Mouse (Mus musculus) common myeloid progenitor, adult 5-6 weeks (primary cell): Measurements from ENCODE around the gene Blvrb. TPM values are rescaled to one million over a fixed set of nuclear protein-coding genes. Genes with fewer than 3 reads are reported as not detected.
A peak's percentile ranks its signal among the peaks of the same experiment; 100 is the strongest.
"Not testable (repeated sequence)": the region's sequence is repeated elsewhere in the genome, so short reads cannot be mapped to it uniquely, and the experiment has no call there.

ENCODE experiments used
- ATAC-seq: replicated peaks from 2 replicates; pipeline ENCODE4 v1.8.0; 2016; ENCODE audit warnings: low read depth, mild to moderate bottlenecking, moderate TSS enrichment, inconsistent platforms; ENCODE audit not compliant: poor library complexity, severe bottlenecking
- total RNA-seq: library from RNA; stranded (forward); fragments of 200-1000, 187-1606 nt; gene quantifications from 2 replicates; pipeline ENCODE4 v1.2.3, GENCODE M21; 2017

Blvrb gene
- total RNA-seq, 1 experiment from 2014 or later, result 78.0 TPM

DNA sequence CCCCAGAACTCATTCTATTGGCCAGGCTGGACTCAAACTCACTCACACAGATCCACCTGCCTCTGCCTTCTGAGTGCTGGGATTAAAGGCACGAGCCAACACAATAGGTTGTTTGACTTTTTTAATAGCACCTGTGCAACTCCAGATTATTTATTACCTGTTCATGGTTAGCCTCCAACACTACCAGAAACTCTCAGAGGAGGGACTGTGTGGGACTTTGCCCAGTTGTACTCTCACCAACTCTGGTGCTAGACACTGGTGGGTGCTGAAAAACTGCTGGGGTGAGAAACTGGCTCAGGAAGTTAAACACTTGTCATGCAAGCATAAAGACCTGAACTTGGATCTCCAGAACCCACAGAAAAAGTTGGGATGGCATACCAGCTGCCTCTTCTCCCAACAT, 32.0 kb downstream of the Blvrb start:
- no peak for ATAC-seq

DNA sequence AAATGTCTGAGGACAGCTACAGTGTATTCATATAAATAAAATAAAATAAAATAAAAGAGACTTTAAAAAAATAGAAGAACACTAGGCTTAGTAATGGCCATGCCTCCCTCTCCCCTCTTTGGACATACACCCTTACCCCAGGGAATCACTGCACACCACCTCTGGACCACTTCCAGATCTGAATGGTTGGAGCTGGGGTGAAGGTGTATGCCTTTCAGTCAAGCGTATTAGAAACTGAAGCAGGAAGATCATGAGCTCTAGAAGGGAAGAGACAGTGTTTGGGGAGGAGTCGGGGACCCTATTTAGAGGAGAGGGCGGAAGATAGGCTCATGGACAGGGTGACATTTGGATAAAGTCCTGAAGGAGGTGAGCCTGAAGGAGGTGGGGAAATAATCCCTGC, 32.7 kb downstream of the Blvrb start:
- no peak for ATAC-seq

DNA sequence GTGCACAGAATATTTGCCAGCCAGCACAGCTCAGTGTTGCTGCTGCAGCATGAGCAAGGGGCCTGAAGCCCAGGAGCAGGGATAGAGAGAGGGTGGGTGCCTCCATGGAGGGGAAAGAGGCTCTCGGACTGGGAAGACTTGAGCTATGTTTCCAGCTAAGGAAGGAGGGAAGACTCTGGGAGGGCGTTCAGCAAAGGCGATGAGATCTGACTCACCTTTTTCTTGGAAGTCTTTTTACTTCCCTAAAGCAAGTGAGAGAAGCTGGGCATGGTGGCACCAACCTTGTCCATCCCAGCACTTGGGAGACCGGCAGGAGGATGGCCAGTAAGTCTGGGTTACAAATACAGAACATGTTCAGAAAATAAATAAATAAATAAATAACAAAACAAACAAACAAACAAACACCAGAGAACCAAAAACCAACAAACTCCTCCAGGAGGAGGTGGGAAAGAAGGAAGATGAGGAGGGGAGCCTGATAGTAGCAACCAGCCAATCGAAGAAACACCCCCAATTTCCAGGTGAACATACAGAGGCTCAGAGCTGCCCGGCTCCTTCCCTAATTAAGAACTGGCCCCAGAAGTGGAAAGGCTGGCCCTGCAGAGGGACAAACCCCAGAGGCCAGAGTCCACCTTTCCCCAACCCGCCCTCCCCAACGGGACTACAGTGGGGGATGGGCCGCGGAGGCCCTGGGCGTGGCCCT, 33.3 kb downstream of the Blvrb start:
- no peak for ATAC-seq

DNA sequence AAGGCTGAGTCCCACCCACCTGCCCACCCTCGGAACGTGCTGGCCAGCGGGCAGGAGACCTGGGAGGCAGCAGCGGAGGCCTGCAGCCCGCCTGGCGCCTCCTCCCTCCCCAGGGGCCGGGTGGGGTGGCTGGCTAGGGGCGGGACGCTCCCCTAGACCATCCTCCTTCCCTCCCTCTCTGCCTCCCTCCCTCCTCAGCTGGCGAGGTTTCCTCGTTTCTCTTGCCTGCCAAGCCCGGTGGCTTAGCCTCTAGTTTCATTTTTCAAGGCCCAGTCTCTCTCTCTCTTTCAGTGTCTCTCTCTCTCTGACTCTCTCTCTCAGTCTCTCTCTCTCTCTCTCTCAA, 33.8 kb downstream of the Blvrb start:
- peak; percentile 86 for ATAC-seq

DNA sequence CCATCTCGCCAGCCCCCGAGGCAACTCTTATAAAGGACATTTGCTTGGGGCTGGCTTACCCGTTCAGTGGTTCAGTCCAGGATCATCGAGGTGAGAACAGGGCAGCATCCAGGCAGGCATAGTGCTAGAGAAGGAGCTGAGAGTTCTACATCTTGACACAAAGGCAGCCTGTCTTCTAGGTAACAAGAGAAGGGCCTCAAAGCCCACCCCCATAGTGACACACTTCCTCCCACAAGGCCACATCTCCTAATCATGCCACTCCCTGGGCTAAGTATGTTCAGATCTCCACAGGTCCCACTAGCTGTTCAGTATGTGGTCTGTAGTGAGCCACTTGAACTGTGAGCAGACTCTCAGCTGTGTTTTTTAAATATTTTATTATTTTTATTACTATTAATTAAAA, 36.1 kb downstream of the Blvrb start:
- ATAC-seq, result no peak

DNA sequence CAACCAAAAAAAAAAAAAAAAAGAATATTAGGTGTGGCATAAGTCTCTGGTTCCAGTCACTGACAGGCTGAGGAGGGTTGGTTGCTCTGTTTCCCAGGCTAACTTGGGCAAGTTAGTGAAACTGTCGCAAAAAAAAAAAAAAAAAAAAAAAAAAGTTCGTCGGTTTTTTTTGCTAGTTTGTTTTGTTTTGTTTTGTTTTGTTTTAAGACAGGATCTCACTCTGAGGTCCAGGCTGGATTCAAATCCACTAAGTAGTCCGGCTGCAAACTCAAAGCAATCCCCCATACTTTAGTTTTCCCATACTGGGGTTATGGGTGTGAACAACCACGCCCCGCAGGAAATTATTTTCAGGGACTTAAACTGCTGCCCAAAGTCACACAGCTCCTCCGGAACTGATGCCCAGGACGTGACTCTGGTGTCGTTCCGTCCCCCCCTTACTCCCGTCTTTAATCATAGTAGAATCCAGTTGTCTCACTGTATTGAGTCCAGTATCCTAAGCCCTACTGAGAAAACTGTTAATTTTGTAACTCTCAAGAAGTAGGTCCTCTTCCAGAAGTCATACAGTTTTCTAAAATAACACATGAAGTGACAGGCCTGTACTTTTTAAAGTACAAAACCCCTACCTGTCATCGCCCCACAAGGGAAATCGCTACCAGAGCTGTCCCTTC, 38.5 kb downstream of the Blvrb start:
- peak; percentile 19 for ATAC-seq

DNA sequence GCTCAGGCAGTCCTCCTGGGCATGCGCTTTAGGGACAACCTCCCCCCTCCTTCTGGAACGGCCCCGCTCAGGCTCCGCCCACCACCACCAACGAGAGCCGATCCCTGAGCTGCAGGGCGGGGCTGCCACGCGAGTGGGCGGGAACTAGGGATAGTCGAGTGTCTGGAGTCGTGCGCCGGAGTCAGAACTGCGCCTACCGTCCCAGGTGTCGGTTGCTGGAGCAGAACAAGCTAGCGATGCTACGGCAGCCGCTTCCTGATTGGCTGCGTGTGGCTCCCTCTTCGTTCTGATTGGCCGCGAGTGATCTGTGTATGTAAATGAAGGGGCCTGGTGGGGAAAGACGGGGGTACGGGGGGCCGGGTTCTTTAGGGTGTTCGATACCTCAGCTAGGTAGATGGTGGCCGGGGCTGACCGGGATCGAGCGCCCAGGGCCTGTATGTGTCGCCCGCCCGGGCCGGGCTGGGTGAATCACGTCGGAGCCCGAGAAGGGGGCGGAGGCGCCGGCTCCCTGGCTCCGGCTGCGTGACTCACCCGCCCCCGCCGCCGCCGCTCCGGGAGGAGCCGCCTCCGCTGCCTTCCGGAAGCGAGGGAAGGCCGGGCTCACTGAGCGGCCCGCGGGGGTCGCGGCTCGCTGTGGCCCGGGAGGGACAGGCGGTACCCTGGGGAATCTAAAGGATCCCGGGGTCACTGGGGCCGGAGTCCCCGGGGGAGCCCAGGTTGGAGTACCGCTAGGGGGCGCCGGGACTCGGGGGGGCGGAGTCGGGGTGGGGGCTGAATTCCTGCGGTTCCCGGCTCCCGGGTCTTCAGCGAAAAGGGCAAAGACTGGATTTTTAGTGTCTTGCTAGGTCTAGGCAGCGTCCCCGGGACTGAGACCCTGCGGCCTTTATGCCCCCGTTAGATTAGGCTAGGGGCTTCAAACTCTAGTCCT, 39.3 kb downstream of the Blvrb start, which contains the start of gene Sertad1:
Gene Sertad1 (plus strand): TSS at position 141 of the 928 bp plus-strand sequence.
- ATAC-seq, result peak; percentile 72

DNA sequence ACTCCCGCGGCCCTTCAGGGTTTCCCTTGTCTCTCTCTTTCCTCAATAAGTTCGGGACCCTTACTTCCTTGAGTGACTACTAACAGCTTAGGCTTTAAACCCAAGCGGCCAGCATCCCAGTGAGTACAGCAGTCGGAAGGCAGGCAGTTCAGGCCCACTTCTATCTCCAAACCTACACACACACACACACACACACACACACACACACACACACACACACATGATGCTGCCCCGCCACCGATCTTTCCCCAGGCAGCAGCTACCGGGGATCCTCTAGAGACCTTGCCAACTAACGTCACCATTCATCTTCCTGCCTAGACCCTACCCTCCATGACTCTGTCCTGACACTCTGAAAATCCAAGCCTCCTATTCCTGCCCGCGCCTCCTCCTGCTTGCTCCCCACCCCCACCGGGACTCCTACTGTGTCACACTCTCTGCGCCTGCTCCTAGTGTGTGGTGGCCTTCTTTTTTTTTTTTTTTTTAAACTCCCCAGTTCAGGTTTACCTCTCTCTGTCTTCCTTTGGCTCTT, 40.0 kb downstream of the Blvrb start:
- ATAC-seq, result no peak

DNA sequence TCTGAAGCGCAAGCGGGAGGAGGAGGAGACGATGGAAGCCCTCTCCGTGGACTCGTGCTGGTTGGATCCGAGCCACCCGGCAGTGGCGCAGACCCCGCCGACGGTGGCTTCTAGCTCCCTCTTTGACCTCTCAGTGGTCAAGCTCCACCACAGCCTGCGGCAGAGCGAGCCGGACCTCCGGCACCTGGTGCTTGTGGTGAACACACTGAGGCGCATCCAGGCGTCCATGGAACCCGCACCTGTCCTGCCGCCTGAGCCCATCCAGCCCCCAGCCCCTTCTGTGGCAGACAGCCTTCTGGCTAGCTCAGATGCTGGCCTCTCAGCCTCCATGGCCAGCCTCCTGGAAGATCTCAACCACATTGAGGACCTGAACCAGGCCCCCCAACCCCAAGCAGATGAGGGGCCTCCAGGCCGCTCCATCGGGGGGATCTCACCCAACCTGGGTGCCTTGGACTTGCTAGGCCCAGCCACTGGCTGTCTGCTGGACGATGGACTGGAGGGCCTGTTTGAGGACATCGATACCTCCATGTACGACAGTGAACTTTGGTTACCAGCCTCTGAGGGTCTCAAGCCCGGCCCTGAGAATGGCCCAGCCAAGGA, 41.6 kb downstream of the Blvrb start:
- no peak for ATAC-seq

DNA sequence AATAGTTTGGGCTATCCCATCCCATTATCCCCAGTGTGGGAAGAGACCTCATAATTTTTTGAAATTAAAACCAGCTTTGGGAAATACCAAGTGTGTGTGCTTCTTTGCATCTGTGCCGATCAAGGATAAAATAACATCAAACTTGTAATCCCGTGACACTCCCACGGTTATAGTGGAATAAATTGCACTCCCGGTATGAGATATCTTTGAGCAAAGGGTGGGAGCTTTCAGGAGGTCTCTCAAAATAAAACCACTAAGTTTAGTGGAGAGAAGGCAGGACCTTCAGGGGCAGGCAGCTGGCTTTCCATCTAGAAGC, 42.4 kb downstream of the Blvrb start:
- ATAC-seq, result no peak

DNA sequence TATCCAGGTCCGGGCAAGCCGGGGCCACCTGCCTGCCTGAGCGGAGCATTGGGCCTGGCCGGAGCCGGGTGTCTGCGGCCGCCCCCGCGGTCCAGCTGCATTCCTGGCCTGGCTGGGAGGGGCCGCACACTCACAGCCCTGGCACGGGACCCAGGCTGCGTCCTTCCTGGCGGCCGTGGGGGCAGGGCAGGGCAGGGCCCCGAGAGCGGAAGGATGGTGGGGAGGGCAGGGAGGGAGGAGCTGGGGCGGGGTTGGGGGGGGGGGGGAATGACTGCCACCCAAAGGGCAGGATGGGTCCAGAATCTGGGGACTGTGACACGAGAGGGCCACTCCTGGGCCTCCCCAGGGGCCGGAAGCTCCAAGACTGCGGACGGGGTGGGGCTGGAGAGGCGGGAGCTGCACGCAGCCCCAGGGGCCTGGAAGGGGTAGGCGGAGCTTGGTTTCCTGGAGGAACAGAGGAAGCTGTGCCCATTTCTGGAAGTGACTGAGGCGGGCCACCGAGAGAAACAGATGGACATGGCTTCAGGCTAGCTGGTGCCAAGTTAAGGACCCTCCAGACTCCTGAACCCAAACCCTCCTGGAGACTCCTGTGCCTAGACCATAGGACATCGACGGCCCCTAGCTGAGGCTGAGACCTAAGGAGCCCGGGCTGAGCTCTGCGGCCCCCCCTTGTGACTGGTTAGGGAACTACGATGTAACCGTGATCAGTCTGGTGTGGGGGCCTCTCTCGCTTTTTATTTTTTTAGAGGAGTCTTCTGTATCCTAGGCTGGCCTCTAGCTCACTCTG, 43.0 kb downstream of the Blvrb start:
- ATAC-seq, result peak; percentile 61

DNA sequence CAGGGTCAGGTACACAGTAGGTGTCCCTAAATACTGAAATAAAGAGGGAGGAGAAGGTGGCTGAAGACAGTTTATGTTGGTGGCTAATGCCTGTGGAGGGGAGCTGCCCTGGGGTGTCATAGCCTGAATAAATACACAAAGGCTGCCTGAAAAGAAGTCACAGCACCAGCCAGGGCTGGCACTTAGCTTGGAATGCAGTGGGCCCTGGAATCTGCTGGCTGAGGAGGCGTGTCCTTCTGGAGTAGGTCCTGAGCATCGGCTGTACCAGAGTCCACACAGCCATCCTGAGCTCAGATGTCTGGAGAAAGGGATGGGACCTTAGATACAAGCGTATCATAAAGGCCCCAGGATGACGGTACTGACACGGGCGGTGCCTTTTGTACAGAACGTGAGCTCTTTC, 44.1 kb downstream of the Blvrb start:
- no peak for ATAC-seq

DNA sequence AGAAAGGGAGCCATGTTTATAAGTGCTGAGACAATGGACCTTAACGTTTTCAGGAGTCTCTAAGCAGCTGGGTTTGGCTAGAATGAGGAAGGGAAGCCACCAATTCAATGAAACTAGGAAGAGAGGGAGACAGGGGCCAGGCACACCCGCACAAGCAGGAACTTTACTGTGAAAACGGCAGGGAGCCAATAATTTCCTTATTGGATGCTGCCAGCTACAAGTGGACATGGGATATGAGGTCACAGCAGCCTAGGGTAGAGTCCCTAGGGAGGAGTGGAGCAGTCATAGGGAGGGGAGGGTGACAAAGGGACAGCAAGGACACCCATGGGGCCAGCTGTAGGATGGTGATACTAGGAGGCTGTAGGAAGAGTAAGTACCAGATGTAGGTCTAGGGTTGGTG, 45.2 kb downstream of the Blvrb start:
- no peak for ATAC-seq

DNA sequence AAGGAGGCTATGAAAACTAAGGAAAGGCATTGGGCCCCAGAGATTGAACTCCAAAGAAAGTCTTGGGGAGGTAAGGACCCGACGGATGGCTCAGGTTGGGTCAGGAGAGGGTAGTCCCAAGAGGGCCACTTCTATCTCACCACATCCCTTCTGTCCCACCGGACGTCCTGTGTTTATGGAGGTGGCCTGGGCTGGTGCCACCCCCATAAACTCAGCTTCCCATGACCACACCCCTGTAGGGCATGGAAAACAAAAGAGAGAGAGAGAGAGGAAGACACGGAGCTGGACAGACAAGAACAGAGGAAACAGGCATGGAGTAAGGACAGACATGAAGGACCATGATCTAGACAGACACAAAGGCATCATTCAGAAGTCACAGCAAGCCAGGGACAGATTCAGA, 45.7 kb downstream of the Blvrb start:
- ATAC-seq, result no peak

DNA sequence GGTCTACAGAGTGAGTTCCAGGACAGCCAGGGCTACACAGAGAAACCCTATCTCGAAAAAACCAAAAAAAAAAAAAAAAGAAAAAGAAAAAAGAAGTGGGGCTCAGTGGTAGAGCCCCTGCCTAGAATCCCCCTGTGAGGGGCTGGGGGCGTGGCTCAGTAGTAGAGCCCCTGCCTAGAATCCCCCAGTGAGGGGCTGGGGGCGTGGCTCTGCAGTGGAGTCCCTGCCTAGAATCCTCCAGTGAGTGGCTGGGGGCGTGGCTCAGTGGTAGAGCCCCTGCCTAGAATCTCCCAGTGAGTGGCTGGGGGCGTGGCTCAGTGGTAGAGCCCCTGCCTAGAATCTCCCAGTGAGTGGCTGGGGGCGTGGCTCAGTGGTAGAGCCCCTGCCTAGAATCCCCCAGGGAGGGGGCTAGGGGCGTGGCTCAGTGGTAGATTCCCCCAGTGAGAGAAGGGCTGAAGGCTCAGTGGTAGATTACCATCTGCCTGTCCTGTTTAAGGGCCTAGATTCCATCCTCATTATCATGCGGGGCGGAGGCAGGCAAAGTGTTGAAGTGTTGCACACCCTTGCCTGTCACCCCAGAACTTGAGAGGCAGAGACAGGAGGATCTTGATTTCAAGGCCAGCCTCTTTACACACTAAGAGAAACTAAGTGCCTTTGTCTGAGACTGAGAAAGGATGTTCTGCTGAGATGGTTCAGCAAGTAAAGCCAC, 47.0 kb downstream of the Blvrb start:
- not testable (repeated sequence) for ATAC-seq

DNA sequence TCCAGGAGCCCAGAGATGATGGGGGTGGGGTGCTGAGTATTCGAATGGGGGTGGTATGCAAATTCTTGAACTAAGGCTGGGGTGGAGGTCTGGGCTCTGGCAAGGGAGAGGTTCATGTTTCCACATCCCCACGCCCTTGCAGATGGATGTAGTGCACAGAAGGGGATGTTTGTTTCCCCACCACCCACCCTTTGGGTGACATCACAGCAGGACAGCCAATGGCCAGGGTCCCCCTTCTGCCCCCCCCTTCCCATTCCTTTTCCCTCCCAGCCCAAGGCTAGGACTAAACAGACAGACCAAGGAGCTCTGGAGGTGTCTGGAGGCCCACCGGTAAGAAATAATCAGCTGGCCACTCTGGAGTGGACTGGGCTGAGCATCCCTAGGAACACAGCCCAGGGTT, 51.3 kb downstream of the Blvrb start, which contains the start of gene Prx:
Gene Prx (plus strand): TSS at position 289 of the 400 bp plus-strand sequence.
- ATAC-seq, result no peak

DNA sequence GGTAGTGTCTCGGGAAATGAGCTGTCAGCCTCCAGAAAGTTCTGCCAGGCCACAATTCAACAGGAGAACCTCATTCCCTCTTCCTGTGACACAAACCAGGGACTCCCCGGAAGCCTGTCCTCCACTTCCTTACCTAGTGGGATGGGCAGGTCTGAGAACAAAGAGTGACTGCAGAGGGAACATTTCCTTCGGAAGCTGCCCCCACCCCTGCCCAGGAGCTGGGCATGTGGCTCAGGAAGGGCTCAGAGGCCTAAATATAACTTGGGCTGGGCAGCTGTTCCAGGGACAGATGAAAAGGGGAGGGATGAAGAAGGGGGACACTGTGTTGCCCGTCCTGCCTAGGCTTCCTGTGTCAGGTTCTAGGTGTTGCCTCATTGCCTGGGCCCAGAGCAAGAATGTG, 53.8 kb downstream of the Blvrb start:
- no peak for ATAC-seq

DNA sequence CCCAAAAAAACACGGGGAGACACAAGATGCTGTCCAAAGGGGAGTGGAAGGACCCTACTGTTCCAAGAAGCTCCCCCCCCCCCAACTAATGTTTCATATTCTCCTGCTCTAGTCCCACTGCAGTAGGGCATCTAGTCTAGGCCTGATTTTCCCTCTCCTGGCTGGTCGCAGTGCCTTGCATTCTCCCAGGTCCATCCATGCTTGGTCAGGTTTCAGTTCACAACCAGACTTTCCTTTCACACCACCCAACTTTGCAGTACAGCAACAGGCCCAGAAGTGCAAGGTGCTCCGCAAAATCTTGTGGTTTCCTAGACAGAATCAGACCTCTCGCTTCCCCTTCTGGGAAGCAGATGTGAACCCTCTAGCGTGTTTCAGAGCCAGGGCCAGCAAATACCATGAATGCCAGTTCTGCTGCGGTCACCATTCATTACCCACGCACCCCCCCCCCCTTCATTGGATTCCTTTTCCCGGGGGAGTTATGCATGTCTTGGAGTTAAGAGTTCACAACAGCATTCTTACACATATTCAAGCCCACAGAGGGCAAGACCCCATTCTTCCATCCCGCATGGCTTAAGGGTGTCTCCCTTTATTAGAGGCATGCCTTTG, 59.1 kb downstream of the Blvrb start:
- peak; percentile 26 for ATAC-seq
